Mouse (Mus musculus): ENCODE results near the gene Eif3k. TPM values are rescaled to one million over a fixed set of nuclear protein-coding genes. Genes with fewer than 3 reads are reported as not detected.

Eif3k gene
- total and polyA plus RNA-seq, 3 experiments = 156 to 221 (median 177) TPM

DNA sequence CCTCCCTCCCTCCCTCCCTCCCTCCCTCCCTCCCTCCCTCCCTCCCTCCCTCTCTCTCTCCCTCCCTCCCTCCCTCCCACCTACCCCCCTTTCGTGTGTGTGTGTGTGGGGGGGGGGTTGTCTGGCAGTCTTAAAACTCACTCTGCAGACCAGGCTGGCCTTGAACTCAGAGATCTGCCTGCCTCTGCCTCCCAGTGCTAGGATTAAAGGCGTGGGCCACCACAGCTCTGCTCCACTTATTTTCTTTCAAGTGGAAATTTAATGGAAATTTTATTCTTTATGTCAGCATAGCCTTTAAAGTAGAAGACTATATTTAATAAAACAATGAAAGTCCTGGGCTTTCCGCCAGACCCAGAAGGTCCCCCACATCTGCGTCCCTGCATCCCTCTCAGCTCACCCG, 15.5 kb downstream of the Eif3k start:
- Histone ChIP-seq H3K4me1 (ENCODE audit: control insufficient read depth, insufficient read depth, low read length) (peaks cover 2% of the 10 kb centered on the region; the same call in 1 of the 2 replicates), H3K9ac (ENCODE audit: low read depth, low read length) (no peak overlapping the region), H3K79me2 (replicated peaks; ENCODE audit: control insufficient read depth, insufficient read depth, low read length) (peaks cover 5% of the 10 kb centered on the region), H3K27ac (no peak overlapping the region), H3K36me3 (ENCODE audit: control insufficient read depth, insufficient read depth, low read length) (no peaks in the 10 kb centered on the region), H3K4me3 (no peak overlapping the region), H3K27me3 (ENCODE audit: control insufficient read depth, insufficient read depth, low read length) (no peaks in the 10 kb centered on the region)
- intact Hi-C loops (cut with DNase I) = no loop called here
- DNase-seq = no peak
- no peak for TF ChIP-seq CTCF (IDR thresholded peaks at IDR 0.05)
- no peak for TF ChIP-seq POLR2A (IDR thresholded peaks at IDR 0.05; ENCODE audit: insufficient read depth, low read depth, low read length)
- no peak for TF ChIP-seq EP300 (IDR thresholded peaks at IDR 0.05; ENCODE audit: insufficient read depth, low read depth, low read length)
- WGBS = 80% methylated on average over 4 of the region's 5 CpGs

DNA sequence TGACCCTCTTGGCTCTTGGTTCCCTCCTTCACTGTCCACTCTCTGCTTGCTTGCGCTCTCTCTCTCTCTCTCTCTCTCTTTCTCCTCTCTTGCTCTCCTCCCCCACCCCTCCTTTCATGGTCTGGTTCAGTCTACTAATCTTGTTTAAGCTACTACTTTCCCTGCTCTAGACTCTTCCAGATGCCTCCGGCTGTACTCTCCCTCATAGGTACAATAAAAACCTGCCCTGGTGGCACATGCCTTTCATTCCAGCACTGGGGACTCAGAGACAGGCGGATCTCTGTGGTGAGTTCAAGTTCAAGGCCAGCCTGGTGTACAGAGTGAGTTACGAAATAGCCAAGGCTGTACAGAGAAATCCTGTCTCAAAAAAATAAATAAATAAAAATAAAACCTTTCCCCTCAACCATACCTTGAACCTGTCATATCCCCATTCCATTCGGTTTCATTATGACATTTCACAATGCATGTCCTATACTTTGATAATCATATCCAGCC, 16.3 kb downstream of the Eif3k start:
- Histone ChIP-seq H3K4me1 (ENCODE audit: control insufficient read depth, insufficient read depth, low read length) (peaks cover 3% of the 10 kb centered on the region), H3K27me3 (ENCODE audit: control insufficient read depth, insufficient read depth, low read length) (no peaks in the 10 kb centered on the region), H3K27ac (no peak overlapping the region), H3K79me2 (replicated peaks; ENCODE audit: control insufficient read depth, insufficient read depth, low read length) (peaks cover 5% of the 10 kb centered on the region), H3K9ac (ENCODE audit: low read depth, low read length) (no peak overlapping the region), H3K36me3 (ENCODE audit: control insufficient read depth, insufficient read depth, low read length) (no peaks in the 10 kb centered on the region), H3K4me3 (no peak overlapping the region)
- TF ChIP-seq CTCF (IDR thresholded peaks at IDR 0.05) = no peak
- intact Hi-C loops (cut with DNase I) = no loop called here
- no peak for DNase-seq
- WGBS = 92% methylated on average over 5 of the region's 5 CpGs

DNA sequence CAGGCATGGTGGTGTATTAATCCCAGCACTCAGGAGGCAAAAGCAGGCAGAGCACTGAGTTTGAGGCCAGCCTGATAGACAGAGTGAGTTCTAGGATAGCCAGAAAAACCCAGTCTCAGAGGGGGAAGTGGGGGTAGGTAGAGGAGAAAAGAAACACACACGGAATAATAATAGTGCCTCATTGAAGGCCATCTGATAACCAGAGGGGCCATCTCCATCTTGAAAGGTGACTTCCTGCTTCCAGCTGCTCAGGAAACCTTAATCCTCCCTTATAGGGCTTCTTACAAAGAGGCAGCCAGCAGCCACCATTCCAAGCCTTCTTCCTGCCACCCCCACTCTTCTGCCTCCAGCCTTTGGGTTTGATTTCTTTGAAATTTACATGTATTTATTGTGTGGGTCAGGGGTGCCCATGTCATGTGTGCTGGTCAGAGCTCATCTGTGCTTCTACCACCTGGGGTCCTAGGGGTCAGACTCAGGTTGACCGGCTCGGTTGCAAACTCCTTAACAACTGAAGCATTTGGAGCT, 18.2 kb downstream of the Eif3k start:
- peaks cover 12% of the 10 kb centered on the region for H3K36me3 ChIP-seq (ENCODE audit: control insufficient read depth, insufficient read depth, low read length)
- H3K79me2 ChIP-seq (replicated peaks; ENCODE audit: control insufficient read depth, insufficient read depth, low read length) = peaks cover 9% of the 10 kb centered on the region
- no peak overlapping the region for H3K9ac ChIP-seq (ENCODE audit: low read depth, low read length)
- H3K27ac ChIP-seq = no peak overlapping the region
- H3K4me3 ChIP-seq = no peak overlapping the region
- peaks cover 12% of the 10 kb centered on the region for H3K4me1 ChIP-seq (ENCODE audit: control insufficient read depth, insufficient read depth, low read length)
- no peak for DNase-seq
- intact Hi-C loops (cut with DNase I) = no loop called here
- no peak for TF ChIP-seq CTCF (IDR thresholded peaks at IDR 0.05)
- no peak for TF ChIP-seq POLR2A (IDR thresholded peaks at IDR 0.05; ENCODE audit: insufficient read depth, low read depth, low read length)
- no peak for TF ChIP-seq EP300 (IDR thresholded peaks at IDR 0.05; ENCODE audit: insufficient read depth, low read depth, low read length)
- no peaks in the 10 kb centered on the region for H3K27me3 ChIP-seq (ENCODE audit: control insufficient read depth, insufficient read depth, low read length)
- WGBS = 69% methylated on average over 3 of the region's 3 CpGs

DNA sequence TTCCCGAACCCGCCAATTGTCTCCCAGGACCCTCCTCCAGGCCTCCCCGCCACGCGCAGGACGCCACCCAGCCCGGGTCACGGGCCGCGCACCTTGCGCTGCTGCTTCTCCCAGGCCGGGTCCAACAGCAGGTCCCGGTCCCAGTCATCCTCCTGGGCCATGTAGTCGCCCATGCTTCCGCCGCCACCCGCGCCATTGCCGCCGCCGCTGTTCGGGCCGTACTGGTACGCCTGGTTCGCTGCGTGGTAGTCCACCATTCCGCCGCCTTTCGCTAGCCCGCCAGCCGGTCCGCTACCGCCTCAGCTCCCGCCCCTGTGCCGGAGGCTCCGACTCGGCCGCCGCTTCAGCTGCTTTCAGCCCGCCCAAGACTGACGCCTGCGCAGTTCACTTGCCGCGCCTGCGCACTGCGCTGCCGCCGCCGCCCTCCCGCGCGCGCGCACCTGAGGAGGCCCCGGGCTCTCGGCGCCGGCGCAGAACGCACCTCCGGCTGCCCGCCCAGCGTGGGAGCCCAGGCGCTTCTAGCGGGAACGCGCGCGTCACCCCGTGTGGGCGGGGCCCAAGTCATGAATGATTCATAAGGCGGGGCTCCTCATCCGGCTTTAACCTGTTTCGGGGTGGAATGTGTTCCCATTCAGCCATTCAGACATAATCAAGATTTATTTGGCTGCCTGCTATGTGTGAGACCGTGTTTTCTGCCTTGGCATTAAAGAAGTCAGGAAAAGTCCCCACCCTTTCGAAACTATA, 19.6 kb downstream of the Eif3k start, which contains the start of gene Actn4:
TSS of gene Actn4 (minus strand) at position 414 of the 744 bp plus-strand sequence.
- peaks cover 9% of the 10 kb centered on the region for H3K79me2 ChIP-seq (replicated peaks; ENCODE audit: control insufficient read depth, insufficient read depth, low read length)
- H3K4me1 ChIP-seq (ENCODE audit: control insufficient read depth, insufficient read depth, low read length) = peaks cover 19% of the 10 kb centered on the region
- peaks cover 25% of the 10 kb centered on the region for H3K36me3 ChIP-seq (ENCODE audit: control insufficient read depth, insufficient read depth, low read length)
- peak within 1 kb of the TSS; percentile 98 for H3K9ac ChIP-seq (ENCODE audit: low read depth, low read length)
- TF ChIP-seq EP300 (IDR thresholded peaks at IDR 0.05; ENCODE audit: insufficient read depth, low read depth, low read length) (no peak), POLR2A (IDR thresholded peaks at IDR 0.05; ENCODE audit: insufficient read depth, low read depth, low read length) (peak; percentile 98), CTCF (IDR thresholded peaks at IDR 0.05) (no peak)
- under 1% methylated on average over 76 of the region's 76 CpGs for WGBS
- H3K27me3 ChIP-seq (ENCODE audit: control insufficient read depth, insufficient read depth, low read length) = no peaks in the 10 kb centered on the region
- intact Hi-C loops (cut with DNase I) = no loop called here
- DNase-seq = peak; percentile 99 to 100
- peak within 1 kb of the TSS; percentile 83 for H3K4me3 ChIP-seq
- H3K27ac ChIP-seq = peak within 1 kb of the TSS; percentile 88

DNA sequence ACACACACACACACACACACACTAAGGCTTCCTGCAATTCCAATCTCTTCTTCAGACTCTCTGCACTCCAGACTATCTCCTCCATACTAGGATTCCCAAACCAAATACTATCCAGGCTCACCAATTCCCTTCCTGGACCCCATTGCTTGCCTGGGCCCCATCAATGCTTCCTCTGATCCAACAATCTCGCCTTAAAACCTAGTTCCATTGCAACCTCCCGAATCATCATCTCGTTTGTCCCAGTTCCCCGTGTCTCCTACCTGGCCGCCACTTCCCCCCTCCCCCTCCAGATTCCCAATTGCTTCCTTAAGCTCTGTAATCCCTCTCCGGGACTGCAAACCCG, 20.1 kb downstream of the Eif3k start:
- TF ChIP-seq EP300 (IDR thresholded peaks at IDR 0.05; ENCODE audit: insufficient read depth, low read depth, low read length) (no peak), POLR2A (IDR thresholded peaks at IDR 0.05; ENCODE audit: insufficient read depth, low read depth, low read length) (no peak), CTCF (IDR thresholded peaks at IDR 0.05) (no peak)
- peaks cover 9% of the 10 kb centered on the region for H3K79me2 ChIP-seq (replicated peaks; ENCODE audit: control insufficient read depth, insufficient read depth, low read length)
- H3K4me3 ChIP-seq = peak overlapping the region; percentile 83
- H3K36me3 ChIP-seq (ENCODE audit: control insufficient read depth, insufficient read depth, low read length) = peaks cover 31% of the 10 kb centered on the region
- under 1% methylated on average over 7 of the region's 7 CpGs for WGBS
- H3K27me3 ChIP-seq (ENCODE audit: control insufficient read depth, insufficient read depth, low read length) = no peaks in the 10 kb centered on the region
- no peak for DNase-seq
- peak overlapping the region; percentile 88 for H3K27ac ChIP-seq
- peak overlapping the region; percentile 98 for H3K9ac ChIP-seq (ENCODE audit: low read depth, low read length)
- H3K4me1 ChIP-seq (ENCODE audit: control insufficient read depth, insufficient read depth, low read length) = peaks cover 20% of the 10 kb centered on the region
- intact Hi-C loops (cut with DNase I) = no loop called here

DNA sequence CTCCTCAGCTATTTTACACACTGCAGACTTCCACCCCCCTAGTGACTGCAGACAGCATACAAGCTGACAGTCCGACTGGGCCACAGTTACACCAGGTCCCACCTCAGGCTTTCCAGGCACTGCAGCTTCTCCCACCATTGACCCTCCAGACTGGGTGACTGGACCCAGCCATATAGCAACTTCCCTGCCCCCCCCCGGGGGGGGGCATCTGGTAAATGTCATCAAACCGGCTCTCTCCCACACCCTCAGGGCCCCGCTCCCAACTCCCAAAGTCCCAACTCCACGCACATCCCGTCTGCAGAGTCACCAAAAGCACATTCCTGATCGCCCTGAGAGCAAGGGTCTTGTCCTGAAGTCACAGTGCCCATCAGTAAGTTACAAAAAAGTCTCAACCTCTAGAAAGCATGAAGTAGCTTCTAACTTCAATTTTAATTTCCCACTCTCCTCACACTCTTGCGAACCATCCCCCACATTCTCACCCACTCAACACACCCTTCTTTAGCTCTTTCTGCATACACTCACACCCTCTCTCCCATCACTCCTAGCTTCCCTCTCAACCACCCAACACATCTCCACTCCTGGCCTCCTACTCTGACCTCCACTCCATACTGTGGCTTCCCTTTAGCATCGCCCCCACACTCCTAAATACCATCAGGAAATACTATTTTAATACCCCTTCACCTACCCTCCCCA, 21.2 kb downstream of the Eif3k start:
- H3K27ac ChIP-seq = peak overlapping the region; percentile 88
- DNase-seq = no peak
- H3K36me3 ChIP-seq (ENCODE audit: control insufficient read depth, insufficient read depth, low read length) = peaks cover 39% of the 10 kb centered on the region
- no peak for TF ChIP-seq POLR2A (IDR thresholded peaks at IDR 0.05; ENCODE audit: insufficient read depth, low read depth, low read length)
- no peak for TF ChIP-seq EP300 (IDR thresholded peaks at IDR 0.05; ENCODE audit: insufficient read depth, low read depth, low read length)
- no peak for TF ChIP-seq CTCF (IDR thresholded peaks at IDR 0.05)
- H3K27me3 ChIP-seq (ENCODE audit: control insufficient read depth, insufficient read depth, low read length) = no peaks in the 10 kb centered on the region
- H3K4me3 ChIP-seq = peak overlapping the region; percentile 83
- peaks cover 25% of the 10 kb centered on the region for H3K4me1 ChIP-seq (ENCODE audit: control insufficient read depth, insufficient read depth, low read length)
- peaks cover 11% of the 10 kb centered on the region for H3K79me2 ChIP-seq (replicated peaks; ENCODE audit: control insufficient read depth, insufficient read depth, low read length)
- H3K9ac ChIP-seq (ENCODE audit: low read depth, low read length) = peak overlapping the region; percentile 98
- intact Hi-C loops (cut with DNase I) = no loop called here
- 9% methylated on average over 9 of the region's 9 CpGs for WGBS

All from heart, adult 2 months (tissue).